Mouse (Mus musculus): ENCODE data around the gene Atp7a. TPM values are rescaled to one million over a fixed set of nuclear protein-coding genes. Genes with fewer than 3 reads are reported as not detected.

Atp7a gene
- 10 to 100 TPM; 24.2 to 33.9 TPM for total RNA-seq (2023)

DNA sequence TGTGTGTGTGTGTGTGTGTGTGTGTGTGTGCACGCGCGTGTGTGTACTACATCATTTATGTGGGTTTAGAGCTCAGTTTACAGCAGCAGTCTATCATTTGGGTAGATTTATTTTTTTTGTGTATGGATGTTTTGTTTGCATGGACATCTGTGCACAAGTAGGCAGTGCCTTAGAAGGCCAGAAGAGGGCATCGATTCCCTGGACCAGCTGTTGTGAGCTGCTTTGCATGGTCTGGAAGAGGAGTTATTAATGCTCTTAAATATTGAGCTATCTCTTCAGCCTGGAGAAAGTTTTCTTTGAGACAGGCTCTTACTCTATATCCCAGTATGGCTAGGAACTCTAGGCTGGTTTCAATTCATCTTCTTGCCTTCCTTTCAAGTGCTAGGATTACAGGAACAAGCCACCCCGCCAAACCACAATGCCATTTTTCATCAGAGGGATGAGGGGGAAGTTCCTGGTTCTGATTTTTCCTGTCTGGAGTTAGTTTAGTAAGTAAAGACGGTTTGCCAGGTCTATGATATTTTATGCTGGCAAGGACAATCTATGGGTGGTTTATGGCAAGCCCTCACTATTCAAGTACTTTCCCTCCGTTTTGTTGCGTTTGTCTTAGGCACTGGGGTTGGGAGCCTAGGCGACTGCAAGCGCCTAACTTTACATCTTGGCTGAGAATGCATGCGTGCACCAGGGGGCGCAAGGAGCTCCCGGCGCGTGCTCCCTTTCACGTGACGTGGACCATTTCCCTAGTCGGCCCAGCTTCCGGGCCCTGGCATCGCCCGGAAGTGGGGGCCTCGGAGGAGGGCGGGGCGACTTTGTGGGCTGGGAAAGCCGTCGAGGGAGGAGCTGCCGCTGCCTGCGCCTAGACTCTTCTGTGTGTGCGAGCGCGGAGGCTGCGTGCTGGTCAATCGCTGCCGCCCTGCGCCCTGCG is at the start of gene Atp7a:
TSS of gene Atp7a (plus strand) at position 859 of the 925 bp plus-strand sequence.

DNA sequence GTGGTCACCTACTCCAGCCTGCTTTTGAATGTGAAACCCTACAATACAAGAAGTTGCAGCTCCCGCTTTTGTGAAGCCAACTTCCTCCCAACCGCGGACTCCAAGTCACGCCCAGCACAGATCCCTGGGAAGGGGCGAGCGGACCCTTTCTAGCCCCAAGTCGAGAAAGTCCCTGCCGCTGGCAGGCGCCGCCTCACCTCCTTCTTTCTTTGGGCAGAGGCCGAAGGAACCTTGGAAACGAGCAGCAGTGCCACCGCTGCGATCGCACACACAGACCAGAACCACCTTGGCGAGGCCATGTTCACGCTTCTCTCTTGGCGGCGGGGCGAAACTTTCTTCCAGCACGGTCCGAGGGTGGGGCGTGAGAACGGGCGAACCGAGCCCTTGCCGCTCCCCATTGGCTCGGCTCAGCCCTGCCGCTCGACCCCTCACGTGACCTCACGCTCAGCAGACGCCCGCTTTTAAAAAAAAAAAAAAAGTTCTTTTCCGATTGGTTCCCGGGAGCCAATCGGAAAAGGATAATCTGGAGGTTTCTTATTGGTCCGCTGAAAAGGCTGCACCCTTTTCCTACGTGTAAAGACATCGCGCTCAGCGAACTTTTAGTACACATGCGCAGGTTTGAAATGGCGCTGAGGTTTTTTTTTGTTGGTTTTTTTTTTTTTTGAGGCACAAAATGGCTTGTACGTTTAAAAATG is 15.5 kb upstream of the Atp7a start, which contains the start of gene Magt1:
TSS of gene Magt1 (minus strand) at position 442 of the 695 bp plus-strand sequence.

GRCm38 (mm10) chrX:106015571-106016322 is 11.3 kb upstream of the Atp7a start, which contains the start of gene Cox7b:
Cox7b (plus strand) TSS chrX:106015700.

GRCm38 (mm10) chrX:106142936-106143335 is 115.9 kb downstream of the Atp7a start, which contains the start of gene Tlr13:
Tlr13 (plus strand) TSS chrX:106143204.

Other genes with a start within 250 kb of the Atp7a start
- 100 to 1,000 TPM; 126 to 145 TPM for gene Atrx, start 97.9 kb upstream of the Atp7a start, total RNA-seq (2023)
- 10 to 100 TPM; 38.2 to 38.9 TPM for gene Magt1, start 15.4 kb upstream of the Atp7a start, total RNA-seq (2023)
- gene Cox7b, start 11.6 kb upstream of the Atp7a start, total RNA-seq (2023) = 100 to 1,000 TPM; 123 to 128 TPM
- gene Tlr13, start 115.9 kb downstream of the Atp7a start, total RNA-seq (2023) = 100 to 1,000 TPM; 106 to 119 TPM
- gene Pgk1, start 159.8 kb downstream of the Atp7a start, total RNA-seq (2023) = 100 to 1,000 TPM; 281 to 291 TPM
- gene Taf9b, start 193.9 kb downstream of the Atp7a start, total RNA-seq (2023) = 1 to 10 TPM; 1.8 to 2.1 TPM
- gene Fnd3c2, start 228.1 kb downstream of the Atp7a start, total RNA-seq (2023) = not detected

Data from neutrophil, adult 83 days (primary cell).